Mouse (Mus musculus) v-Abl transformed pro-B cells (cell line): ENCODE data around the gene Slc27a2.

Experiments
- in situ Hi-C, 2 experiments: fragments of 400-800 bp; cut with MboI; formaldehyde crosslinking; loops; one replicate each; pipeline ENCODE4 v1.15.1; 2025; ENCODE audit not compliant: unreplicated experiment in 2 of 2

Slc27a2 gene

DNA sequence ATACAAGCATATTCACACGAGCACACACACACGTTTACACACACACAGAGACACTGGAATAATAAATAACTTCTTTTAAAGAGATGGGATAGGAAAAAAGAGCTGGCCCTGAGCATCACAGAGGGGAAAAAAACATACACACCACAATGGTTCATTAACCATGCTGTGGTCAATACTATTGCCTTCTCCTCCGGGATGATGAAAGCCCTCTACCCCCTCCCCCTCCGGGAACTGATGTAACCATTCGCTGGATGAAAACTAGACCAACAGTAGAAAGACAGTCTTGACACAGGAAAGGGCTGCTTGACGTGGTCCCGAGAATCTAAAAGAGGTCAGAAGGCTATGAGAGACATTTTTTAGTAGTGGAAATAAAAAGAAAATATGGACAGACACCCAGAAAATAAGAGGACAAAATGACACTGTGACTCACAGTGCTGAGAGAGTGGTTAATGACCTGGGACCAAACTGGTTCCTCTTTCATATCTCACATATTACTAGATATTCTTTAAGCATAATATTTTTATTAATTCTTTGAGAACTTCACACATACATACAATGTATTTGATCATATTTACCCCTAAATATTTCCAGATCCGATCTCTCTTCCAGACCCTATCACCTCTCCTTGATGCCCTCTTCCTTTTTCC is 840 bp upstream of the Slc27a2 start:
- in situ Hi-C loops = no loop called here

DNA sequence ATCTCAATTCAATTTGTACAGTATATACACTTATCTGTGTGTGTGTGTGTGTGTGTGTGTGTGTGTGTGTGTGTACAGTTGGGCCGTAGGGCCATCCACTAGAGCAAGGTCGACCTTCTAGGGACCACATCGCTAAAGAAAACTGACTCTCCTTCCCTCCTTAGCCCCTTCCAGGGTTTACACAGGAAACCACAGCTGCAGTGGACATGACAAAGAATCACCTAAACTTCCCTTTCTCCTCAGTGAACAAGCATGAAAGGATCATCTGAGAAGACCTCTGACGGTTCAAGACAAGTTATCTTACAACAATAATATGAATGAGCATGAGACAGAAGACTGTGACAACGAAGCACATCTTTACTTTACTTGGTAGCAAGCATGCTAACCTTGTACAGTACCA is 311 bp upstream of the Slc27a2 start:
- in situ Hi-C loops = no loop called here

DNA sequence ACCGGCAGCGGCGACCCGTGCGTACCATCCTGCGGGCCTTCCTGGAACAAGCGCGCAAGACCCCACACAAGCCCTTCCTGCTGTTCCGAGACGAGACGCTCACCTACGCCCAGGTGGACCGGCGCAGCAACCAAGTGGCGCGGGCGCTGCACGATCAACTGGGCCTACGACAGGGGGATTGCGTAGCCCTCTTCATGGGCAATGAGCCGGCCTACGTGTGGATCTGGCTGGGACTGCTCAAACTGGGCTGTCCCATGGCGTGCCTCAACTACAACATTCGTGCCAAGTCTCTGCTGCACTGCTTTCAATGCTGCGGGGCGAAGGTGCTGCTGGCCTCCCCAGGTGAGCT is 1.1 kb downstream of the Slc27a2 start:
- in situ Hi-C loops = no loop called here

DNA sequence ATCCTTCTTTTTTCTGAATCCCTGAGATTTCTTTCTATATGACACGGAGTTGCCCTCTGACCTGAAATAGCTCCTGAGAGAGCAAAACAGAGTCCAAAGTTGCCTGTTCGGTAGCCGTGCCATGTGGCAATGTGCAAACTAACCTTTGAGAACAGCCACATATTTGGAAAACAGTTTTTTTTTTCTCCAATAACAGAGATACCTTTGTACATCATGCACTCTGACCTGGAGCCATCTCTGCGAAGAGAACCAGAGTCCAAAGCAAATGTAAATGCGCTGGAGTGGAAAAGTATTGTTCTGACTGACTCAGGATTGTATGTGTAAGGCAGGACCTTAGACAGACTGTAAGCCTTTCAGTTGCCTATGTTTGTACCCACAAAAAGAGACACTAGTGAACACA is 3.3 kb downstream of the Slc27a2 start:
- in situ Hi-C loops = no loop called here

DNA sequence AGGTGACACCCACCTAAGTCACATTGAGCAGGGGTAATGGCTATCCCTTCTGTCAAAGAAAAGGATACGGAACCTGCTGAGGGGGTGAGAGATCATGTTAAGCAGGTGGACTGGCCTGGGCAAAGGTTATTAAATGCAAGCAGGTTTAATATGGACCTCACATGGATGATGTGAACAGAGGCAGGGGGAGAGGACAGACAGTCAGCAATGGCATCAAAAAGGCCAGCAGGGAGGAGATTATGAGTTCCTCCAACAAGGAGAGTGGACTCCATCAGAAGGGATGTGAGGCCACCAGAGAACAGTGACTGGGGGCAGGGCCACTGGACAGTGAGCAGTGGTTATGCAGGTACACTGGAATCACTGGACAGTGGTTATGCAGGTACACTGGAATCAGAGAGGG is 7.9 kb downstream of the Slc27a2 start:
- in situ Hi-C loops = no loop called here

DNA sequence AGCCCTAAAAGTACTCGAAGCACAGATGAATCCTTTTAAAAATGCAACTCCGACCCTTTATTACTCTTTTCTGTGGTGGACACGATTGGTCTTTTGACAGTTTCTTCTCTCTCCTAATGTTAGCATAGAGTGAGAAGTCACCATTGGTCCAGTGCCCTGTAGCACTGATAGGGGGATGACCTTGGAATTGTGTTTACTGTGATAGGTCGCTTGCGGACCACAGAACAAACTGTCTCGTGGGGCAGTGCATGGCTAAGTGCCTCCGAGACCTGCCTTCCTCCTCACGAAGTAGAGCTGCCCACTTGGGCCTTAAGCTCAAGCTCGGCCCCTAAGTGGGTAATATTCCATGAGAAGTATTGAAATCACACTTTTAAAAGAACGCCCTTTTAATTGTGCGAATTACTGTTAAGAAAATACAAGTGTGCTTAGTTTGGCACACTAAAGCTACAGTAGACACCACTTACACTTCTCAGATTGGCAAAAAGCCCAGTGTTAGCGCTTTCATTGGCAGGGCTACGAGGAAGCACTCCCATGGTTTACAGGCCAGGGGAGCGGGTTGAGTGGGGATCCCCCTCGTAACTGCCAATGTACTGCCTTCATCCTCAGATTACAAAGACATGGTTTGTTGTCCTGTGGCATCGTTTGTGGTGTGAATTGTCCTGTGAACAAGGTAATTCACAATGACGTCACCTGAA is 11.4 kb downstream of the Slc27a2 start:
- in situ Hi-C loops = no loop called here

DNA sequence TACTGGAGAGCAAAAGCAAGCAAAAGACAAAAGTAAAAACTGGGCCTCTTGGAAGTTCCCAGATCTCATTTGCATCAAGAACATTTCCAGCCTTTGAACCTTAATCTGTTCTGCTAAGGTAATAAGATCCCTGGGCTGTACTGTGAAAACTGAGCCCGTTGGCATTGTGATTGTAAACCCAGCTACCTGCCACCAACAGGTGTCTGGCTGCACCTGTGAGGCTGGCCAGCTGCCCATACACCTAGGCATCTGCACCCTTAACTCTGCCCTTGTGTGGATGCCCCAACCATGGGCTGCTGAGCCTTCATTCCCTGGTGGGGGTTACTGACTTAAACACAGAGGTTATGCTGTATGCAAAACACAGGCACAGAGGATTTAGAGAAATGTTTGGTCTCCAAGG is 20.0 kb downstream of the Slc27a2 start:
- in situ Hi-C loops = no loop called here

DNA sequence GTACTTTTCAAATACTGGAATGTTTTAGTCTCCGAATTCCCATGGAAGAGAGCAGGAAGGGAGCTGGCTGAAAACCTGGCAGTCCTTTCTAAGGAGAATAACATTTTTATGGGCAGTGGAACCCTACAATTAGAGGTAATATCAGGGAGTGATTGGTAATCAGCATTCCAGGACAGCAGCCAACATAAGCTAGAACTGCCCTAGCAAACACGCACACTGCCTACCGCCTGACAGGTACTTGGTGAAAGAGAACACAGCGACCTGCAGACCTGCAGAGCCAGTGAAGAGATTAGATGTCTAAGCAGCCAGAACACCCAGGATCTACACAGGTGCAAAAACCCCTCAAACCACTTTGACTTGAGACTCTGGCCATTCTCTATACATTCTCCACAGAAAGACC is 20.5 kb downstream of the Slc27a2 start:
- in situ Hi-C loops = no loop called here

DNA sequence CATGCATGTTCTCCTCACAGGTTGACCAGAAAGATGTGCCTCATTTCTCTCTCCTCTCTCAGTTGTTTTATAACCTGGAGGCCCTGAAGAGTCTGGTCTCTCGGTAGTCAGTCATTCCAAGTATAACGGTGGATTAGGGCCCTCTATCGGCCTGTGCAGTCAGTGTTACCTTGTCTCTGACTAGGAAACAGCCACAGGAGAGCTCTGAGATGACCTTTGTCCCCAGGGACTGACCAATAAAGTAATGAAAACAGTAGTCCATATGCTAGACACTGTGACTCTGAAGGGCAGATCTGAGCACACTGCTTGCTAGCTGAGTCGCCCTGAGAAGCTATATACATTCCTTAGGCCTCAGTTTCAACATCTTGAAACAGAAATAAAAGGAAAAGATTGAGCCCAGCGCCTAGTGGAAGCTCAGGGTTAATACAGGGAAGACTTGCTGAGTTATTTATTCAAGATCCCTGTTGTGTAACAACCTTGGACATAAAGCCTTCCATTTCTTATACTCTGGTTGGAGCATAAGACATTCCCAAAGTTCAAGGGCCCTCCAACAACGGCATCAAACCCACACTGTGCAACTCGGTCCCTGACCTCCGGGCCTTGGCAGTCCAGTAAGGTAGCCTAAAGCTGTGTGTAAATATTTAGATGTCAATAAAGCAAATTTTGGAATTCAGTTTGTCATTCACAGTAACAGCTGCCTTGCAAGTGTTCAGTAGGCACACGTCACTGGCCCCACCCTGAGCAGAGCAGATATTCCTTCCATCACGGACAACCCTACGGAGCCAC is 23.4 kb downstream of the Slc27a2 start:
- in situ Hi-C loops = no loop called here

DNA sequence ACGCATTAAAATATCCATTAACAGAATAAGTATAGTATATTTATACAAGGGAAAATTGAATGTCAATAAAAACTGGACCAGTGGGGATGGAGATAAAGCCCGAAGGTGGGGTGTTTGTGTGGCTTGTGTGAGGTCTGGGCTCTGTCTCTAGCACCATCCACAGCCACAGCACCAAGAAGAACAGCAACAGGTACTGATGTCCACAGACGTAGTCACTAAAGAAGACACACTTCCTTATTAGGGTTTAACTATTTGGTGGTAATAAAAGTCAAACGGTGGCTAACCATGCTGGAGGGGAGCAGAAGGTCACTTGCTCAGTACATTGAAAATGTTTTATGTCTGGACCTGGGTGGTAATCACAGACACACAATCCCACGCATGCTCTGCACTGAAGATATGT is 25.2 kb downstream of the Slc27a2 start:
- in situ Hi-C loops = no loop called here

DNA sequence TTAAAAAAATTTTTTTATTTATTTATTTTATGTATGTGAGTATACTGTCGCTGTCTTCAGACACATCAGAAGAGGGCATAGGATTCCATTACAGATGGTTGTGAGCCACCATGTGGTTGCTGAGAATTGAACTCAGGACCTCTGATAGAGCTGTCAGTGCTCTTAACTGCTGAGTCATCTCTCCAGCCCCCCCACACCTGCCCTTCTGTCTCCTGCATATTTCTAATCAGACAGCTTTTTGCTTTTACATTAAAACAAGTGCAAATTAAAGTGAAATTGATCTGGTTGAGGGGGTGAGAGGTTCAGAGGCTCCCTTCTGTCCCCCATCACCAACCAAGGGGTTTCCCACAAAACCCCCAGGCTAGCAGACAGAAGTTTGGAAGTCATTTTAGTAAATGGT is 27.1 kb downstream of the Slc27a2 start:
- in situ Hi-C loops = no loop called here

DNA sequence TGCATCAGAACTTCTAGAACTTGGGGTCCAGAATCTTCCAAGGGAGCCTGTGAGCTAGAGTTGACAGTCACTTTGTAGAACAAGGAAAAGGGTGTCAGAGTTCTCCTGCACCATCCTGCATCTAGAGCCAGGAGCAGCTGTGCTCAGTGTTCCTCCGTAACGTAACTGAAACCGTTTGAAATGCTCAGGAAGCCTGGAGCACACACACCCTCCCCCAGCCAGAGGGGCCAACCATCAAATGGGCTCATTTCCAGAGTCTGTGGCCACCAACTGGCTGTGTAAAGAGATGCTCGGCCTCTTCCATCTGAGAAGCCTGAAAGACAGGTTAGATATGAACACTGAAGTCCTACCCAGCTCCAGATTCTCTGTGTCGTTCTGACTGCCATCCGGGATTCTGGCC is 31.8 kb downstream of the Slc27a2 start:
- in situ Hi-C loops = no loop called here

DNA sequence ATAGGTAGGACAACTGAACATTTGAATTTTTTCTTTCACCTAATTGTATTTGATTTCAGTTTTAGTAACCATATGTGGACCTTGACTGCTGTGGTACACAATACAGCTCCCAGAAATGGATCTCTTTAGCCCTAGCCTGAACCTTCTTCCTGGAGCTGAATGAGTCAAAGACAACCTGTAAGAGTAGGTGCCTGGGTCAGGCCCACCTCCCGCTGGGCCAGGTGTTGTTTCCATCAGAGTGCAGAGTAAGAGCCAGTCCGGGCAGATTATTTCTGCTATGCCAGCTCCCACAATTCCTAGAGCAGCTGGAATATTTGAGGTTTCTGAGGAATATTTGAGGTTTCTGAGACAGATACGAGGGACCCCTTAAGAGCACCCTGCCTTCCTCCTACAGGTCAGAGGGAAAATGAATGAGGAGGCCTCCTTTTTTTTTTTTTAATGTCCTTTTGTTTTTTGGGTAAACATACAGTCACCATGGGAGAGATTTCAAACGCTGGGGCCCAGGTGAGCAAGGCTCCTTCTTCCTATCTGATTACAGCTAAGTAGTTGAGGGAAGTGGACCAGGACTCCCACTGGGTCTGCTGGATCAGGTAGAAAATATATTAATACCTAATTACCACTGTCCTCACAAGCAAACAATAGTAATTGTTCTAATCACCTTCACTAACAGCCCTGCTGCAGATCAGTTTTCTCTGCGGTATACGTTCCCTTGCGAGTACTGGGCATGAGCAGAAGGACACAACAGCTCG is 32.6 kb downstream of the Slc27a2 start:
- in situ Hi-C loops = no loop called here

DNA sequence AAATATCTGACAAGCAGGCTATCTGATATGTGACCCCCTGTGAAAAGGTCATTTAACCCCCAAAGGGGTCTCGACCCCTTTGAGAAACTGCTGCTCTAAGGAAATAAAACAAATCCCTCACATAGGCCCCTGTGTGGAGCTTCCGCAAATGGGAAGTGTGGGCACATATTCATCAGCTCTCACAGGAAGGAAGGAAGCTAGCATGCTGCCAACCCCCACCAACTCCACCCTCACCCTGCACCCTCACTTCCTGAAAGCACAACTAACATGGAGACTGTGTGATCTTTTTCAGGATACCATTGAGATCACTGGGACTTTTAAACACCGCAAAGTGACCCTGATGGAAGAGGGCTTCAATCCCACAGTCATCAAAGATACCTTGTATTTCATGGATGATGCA is 35.3 kb downstream of the Slc27a2 start:
- in situ Hi-C loops = no loop called here

DNA sequence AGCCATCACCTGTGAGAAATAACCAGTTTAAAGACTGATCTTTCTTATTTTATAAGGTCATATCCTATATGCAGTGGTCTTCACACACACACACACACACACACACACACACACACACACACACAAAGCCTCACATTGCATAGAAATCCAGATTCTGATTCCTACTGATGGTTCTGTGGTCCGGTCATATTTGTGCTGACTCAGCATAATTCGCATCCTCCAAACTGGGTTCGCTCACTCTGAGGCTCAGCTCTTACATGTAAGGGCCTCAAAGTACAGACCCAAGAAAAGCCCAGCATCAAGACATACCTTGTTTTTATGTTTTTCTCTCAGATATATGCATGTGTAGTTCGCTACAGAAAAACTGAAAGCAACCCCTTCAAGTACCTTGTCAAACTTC is 39.1 kb downstream of the Slc27a2 start:
- in situ Hi-C loops = no loop called here

DNA sequence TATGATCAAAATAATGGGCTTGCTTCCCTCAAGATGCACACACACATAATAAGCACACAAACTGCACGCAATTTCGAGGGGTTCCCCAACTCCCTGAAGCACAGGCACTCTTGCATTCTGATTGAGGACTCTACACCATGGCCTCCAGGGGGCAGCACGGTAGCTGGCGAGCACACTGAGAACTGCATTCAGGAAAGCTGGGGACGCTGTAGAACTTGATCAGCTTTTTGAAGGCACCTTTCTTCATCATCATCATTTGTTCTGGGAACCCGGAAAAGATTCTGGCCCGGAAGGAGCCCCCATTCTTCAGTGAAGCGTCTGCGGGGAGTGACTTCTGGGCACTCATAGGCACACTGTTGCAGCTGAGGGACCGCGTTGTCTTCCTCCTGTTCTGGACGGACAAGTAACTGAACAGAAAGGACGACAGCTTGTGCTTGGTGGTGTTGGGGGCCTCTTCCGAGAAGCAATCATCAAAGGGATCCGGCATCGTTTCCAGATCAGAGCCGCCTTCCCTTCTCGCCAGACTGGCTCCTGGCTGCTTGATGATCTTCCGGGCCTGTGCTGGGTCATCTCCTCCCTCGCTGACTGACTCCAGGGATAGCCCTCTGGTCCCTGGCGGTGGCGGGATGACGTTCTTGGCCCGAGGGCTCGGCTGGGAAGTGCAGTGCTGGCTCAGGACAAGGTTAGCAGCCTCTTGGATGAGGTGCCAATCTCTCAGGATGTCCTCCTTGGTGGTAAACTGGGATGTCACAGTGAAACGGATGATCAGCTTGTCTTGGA is 41.8 kb downstream of the Slc27a2 start:
- in situ Hi-C loops = no loop called here

DNA sequence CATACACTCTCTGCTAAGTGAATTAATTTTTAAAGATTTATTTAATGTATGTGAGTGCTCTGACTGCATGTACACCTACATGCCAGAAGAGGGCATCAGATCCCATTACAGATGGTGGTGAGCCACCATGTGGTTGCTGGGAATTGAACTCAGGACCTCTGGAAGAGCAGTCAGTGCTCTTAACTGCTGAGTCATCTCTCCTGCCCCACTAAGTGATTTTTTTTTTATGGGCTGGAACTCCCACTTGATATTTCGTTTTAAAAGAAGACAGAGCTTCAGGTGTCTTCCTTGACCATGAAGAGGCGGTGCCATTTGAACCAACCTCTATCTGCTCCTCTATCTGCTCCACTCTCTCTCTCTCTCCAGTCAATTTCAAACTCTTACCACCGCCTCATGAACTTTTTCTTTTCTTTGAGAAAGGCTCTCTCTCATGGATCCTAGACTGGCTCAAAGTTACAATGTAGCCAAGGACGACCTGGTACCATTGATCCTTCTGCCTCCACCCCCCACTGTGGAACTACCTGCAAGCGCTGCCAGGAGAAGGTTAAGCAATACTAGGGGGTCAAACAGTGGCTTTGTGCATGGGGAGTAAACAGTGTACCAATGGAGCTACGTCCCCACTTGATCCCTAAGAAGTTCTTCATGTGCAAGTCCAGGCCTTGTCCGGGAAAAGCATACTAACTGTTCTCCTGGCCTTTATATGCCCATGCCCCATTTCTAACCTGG is 44.3 kb downstream of the Slc27a2 start:
- in situ Hi-C loops = loop anchor here (5.0 kb wide), 3 partner anchors 66 to 411 kb away; partner anchors contain the start of genes Ap4e1 (in 2 of the 2) and Usp50 (in 1 of the 2)

DNA sequence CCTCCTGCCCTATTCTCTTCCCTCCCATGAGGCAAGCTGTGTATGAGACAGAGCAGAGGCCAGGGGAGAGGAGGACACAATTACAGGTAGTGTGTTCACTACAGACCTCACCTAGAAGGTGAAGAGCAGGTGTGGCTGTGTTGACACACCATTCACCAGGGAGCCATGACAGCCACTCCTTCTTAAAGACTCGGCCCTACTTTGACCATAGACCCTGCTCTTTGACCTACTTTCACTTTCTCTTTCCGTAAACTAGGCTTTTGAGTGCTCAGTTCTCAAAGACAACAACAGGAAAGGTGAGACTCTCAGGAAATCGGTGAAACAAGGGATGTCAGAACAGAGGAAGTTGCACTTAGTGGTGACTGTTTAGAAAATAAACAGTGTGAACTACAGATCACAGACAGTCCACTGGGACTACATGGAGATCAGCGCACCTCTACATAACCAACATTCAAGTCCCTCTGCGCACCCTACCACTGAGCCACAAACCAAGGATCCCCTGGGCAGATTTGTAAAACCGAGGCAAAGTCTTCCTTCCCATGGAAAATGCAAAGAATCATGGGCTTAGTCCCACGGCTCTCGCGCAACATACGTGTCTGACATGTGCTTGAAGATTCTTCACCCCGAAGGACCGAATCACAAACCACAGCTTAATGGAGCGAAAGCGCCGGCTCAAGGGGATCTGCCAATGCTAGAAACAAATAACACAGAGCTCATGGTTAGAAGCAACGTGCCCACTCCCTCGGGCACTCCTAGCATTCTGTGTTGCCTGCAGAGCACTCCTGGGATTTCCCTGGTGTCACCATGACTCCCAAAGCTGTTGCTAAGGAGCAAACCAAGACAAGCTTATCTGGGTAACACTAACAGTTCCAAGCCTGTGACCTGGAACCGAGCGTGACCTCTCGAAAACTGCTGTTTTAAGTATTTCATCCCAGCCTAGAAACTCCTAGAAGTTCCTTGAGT is 45.4 kb downstream of the Slc27a2 start:
- in situ Hi-C loops = loop anchor here (5.0 kb wide), 3 partner anchors 65 to 410 kb away; partner anchors contain the start of genes Ap4e1 (in 2 of the 2) and Usp50 (in 1 of the 2)
